Mouse (Mus musculus) regulatory T cell (primary cell): Measurements from ENCODE around the gene Diras1.

ENCODE experiments used
- in situ Hi-C: fragments of 300-600 bp; cut with MboI, MseI; formaldehyde crosslinking; loops from one replicate; pipeline ENCODE4 v1.15.1; 2025; ENCODE audit warnings: high pct_unique_total_duplicates

Gene Diras1

GRCm38 (mm10) chr10:81029031-81029430, 3.6 kb upstream of the Diras1 start:
- in situ Hi-C loops, result loop anchor here (10.0 kb wide), 1 partner anchor 834 kb away; no protein-coding TSS in a partner anchor

GRCm38 (mm10) chr10:81028219-81028618, 2.8 kb upstream of the Diras1 start:
- in situ Hi-C loops, result loop anchor here (10.0 kb wide), 1 partner anchor 833 kb away; no protein-coding TSS in a partner anchor

GRCm38 (mm10) chr10:81027331-81027730, 1.9 kb upstream of the Diras1 start:
- in situ Hi-C loops, result loop anchor here (10.0 kb wide), 1 partner anchor 833 kb away; no protein-coding TSS in a partner anchor

- in situ Hi-C loops, result loop anchor here (10.0 kb wide), 1 partner anchor 832 kb away; no protein-coding TSS in a partner anchor
These were observed 1.4 kb upstream of the Diras1 start for GRCm38 (mm10) chr10:81026857-81027256.

- in situ Hi-C loops, result loop anchor here (10.0 kb wide), 1 partner anchor 830 kb away; no protein-coding TSS in a partner anchor
These were observed 328 bp downstream of the Diras1 start for GRCm38 (mm10) chr10:81025047-81025621.

GRCm38 (mm10) chr10:81024346-81024937, 1.0 kb downstream of the Diras1 start:
- in situ Hi-C loops, result loop anchor here (10.0 kb wide), 1 partner anchor 830 kb away; no protein-coding TSS in a partner anchor

GRCm38 (mm10) chr10:81022744-81023143, 2.7 kb downstream of the Diras1 start:
- in situ Hi-C loops, result loop anchor here (10.0 kb wide), 1 partner anchor 828 kb away; no protein-coding TSS in a partner anchor

- in situ Hi-C loops, result loop anchor here (10.0 kb wide), 1 partner anchor 827 kb away; no protein-coding TSS in a partner anchor
These were observed 3.8 kb downstream of the Diras1 start for GRCm38 (mm10) chr10:81021547-81022110.

GRCm38 (mm10) chr10:81020207-81020606, 5.3 kb downstream of the Diras1 start:
- in situ Hi-C loops, result loop anchor here (10.0 kb wide), 1 partner anchor 825 kb away; no protein-coding TSS in a partner anchor

GRCm38 (mm10) chr10:81019687-81020086, 5.8 kb downstream of the Diras1 start:
- in situ Hi-C loops, result loop anchor here (10.0 kb wide), 1 partner anchor 825 kb away; no protein-coding TSS in a partner anchor

- in situ Hi-C loops, result no loop called here
These were observed 7.1 kb downstream of the Diras1 start for GRCm38 (mm10) chr10:81018326-81018725.

GRCm38 (mm10) chr10:81016645-81017044, 8.8 kb downstream of the Diras1 start:
- in situ Hi-C loops, result no loop called here

- in situ Hi-C loops, result no loop called here
These were observed 9.8 kb downstream of the Diras1 start for GRCm38 (mm10) chr10:81015666-81016065.

GRCm38 (mm10) chr10:81014393-81015384, 10.8 kb downstream of the Diras1 start, which contains the start of gene Gng7:
Gene Gng7 (minus strand): TSS chr10:81014945.
- in situ Hi-C loops, result no loop called here

- in situ Hi-C loops, result no loop called here
These were observed 14.6 kb downstream of the Diras1 start for GRCm38 (mm10) chr10:81010851-81011250.

GRCm38 (mm10) chr10:81007240-81007639, 18.2 kb downstream of the Diras1 start:
- in situ Hi-C loops, result no loop called here

GRCm38 (mm10) chr10:81006005-81006677, 19.3 kb downstream of the Diras1 start:
- in situ Hi-C loops, result no loop called here

- in situ Hi-C loops, result no loop called here
These were observed 24.3 kb downstream of the Diras1 start for GRCm38 (mm10) chr10:81001161-81001560.

GRCm38 (mm10) chr10:81000197-81001062, 25.0 kb downstream of the Diras1 start:
- in situ Hi-C loops, result no loop called here
